Mouse (Mus musculus): ENCODE data around the gene Nipa2. TPM values are rescaled to one million over a fixed set of nuclear protein-coding genes. Genes with fewer than 3 reads are reported as not detected.

Gene Nipa2
- polyA plus RNA-seq, 1 experiment: 24.3 TPM

DNA sequence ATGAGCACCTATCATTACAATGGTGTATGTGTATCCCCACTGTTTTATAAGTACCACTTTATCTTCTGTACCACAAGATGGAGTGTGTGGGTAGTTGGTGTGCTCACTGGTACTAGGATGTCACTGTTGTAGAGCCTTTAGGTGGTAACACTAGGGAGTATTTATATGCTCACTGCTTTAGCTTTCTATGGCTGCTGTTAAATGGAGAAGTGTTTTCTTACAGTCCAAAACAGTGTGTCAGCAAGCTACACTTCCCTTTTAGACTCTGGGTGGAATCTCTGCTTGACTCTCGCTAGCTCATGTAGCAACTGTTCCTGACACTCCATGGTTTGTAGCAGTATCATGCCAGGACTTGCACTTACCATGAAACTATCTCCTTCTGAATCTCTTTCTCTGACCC, 52.8 kb downstream of the Nipa2 start:
- no peak overlapping the region for H3K27ac ChIP-seq (ENCODE audit: insufficient read depth, low read length)
- TF ChIP-seq POLR2A (IDR thresholded peaks at IDR 0.05; ENCODE audit: extremely low read depth, insufficient read depth, low read length) (no peak), CTCF (IDR thresholded peaks at IDR 0.05; ENCODE audit: extremely low read depth, insufficient read depth, low read length) (no peak)

GRCm38 (mm10) chr7:55905449-55905848, 56.8 kb downstream of the Nipa2 start:
- no peak overlapping the region for H3K4me3 ChIP-seq (ENCODE audit: insufficient read depth, low read length)
- no peak for TF ChIP-seq CTCF (IDR thresholded peaks at IDR 0.05; ENCODE audit: extremely low read depth, insufficient read depth, low read length)
- TF ChIP-seq POLR2A (IDR thresholded peaks at IDR 0.05; ENCODE audit: extremely low read depth, insufficient read depth, low read length): no peak
- H3K4me1 ChIP-seq (ENCODE audit: control insufficient read depth, insufficient read depth, low read length): no peaks in the 10 kb centered on the region
- no peak overlapping the region for H3K27ac ChIP-seq (ENCODE audit: insufficient read depth, low read length)

More for the DNA sequence above, 52.8 kb downstream of the Nipa2 start:
- Histone ChIP-seq H3K4me1 (ENCODE audit: control insufficient read depth, insufficient read depth, low read length) (no peaks in the 10 kb centered on the region), H3K4me3 (ENCODE audit: insufficient read depth, low read length) (no peak overlapping the region)

DNA sequence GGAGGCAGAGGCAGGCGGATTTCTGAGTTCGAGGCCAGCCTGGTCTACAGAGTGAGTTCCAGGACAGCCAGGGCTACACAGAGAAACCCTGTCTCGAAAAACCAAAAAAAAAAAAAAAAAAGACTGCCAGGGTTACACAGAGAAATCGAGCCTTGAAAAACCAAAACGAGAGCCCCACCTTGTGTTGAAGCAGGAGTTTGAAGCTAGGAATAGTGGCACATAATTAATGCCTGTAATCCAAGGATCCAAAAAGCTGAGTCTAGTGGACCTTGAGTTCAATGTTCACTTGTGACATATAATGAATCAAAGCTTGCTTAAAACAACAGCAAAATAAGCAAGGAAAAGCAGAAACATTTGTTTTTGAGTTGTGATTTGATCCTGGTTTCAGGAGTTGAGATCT, 58.5 kb downstream of the Nipa2 start:
- no peak for TF ChIP-seq CTCF (IDR thresholded peaks at IDR 0.05; ENCODE audit: extremely low read depth, insufficient read depth, low read length)
- TF ChIP-seq POLR2A (IDR thresholded peaks at IDR 0.05; ENCODE audit: extremely low read depth, insufficient read depth, low read length): no peak
- H3K4me3 ChIP-seq (ENCODE audit: insufficient read depth, low read length): no peak overlapping the region
- H3K4me1 ChIP-seq (ENCODE audit: control insufficient read depth, insufficient read depth, low read length): no peaks in the 10 kb centered on the region
- no peak overlapping the region for H3K27ac ChIP-seq (ENCODE audit: insufficient read depth, low read length)

GRCm38 (mm10) chr7:55891797-55892196, 70.5 kb downstream of the Nipa2 start:
- TF ChIP-seq POLR2A (IDR thresholded peaks at IDR 0.05; ENCODE audit: extremely low read depth, insufficient read depth, low read length) (no peak), CTCF (IDR thresholded peaks at IDR 0.05; ENCODE audit: extremely low read depth, insufficient read depth, low read length) (no peak)
- peak overlapping the region; percentile 82; the same call in 1 of the 2 replicates for H3K27ac ChIP-seq (ENCODE audit: insufficient read depth, low read length)
- no peak overlapping the region for H3K4me3 ChIP-seq (ENCODE audit: insufficient read depth, low read length)
- peaks cover 5% of the 10 kb centered on the region; the same call in 1 of the 2 replicates for H3K4me1 ChIP-seq (ENCODE audit: control insufficient read depth, insufficient read depth, low read length)

- peaks cover 5% of the 10 kb centered on the region; the same call in 1 of the 2 replicates for H3K4me1 ChIP-seq (ENCODE audit: control insufficient read depth, insufficient read depth, low read length)
- no peak overlapping the region for H3K4me3 ChIP-seq (ENCODE audit: insufficient read depth, low read length)
- TF ChIP-seq POLR2A (IDR thresholded peaks at IDR 0.05; ENCODE audit: extremely low read depth, insufficient read depth, low read length): no peak
- no peak for TF ChIP-seq CTCF (IDR thresholded peaks at IDR 0.05; ENCODE audit: extremely low read depth, insufficient read depth, low read length)
- peak overlapping the region; percentile 51; the same call in 1 of the 2 replicates for H3K27ac ChIP-seq (ENCODE audit: insufficient read depth, low read length)
These were observed 71.5 kb downstream of the Nipa2 start for GRCm38 (mm10) chr7:55890731-55891130.

GRCm38 (mm10) chr7:55889996-55890395, 72.3 kb downstream of the Nipa2 start:
- H3K4me3 ChIP-seq (ENCODE audit: insufficient read depth, low read length): no peak overlapping the region
- TF ChIP-seq CTCF (IDR thresholded peaks at IDR 0.05; ENCODE audit: extremely low read depth, insufficient read depth, low read length) (no peak), POLR2A (IDR thresholded peaks at IDR 0.05; ENCODE audit: extremely low read depth, insufficient read depth, low read length) (no peak)
- peaks cover 5% of the 10 kb centered on the region; the same call in 1 of the 2 replicates for H3K4me1 ChIP-seq (ENCODE audit: control insufficient read depth, insufficient read depth, low read length)
- H3K27ac ChIP-seq (ENCODE audit: insufficient read depth, low read length): no peak overlapping the region

- Histone ChIP-seq H3K4me1 (ENCODE audit: control insufficient read depth, insufficient read depth, low read length) (peaks cover 5% of the 10 kb centered on the region; the same call in 1 of the 2 replicates), H3K27ac (ENCODE audit: insufficient read depth, low read length) (no peak overlapping the region), H3K4me3 (ENCODE audit: insufficient read depth, low read length) (no peak overlapping the region)
- TF ChIP-seq POLR2A (IDR thresholded peaks at IDR 0.05; ENCODE audit: extremely low read depth, insufficient read depth, low read length): no peak
- TF ChIP-seq CTCF (IDR thresholded peaks at IDR 0.05; ENCODE audit: extremely low read depth, insufficient read depth, low read length): no peak
These were observed 73.7 kb downstream of the Nipa2 start for GRCm38 (mm10) chr7:55888603-55889002.

Other genes starting within 250 kb of the Nipa2 start
- gene Siglech, start 194.3 kb downstream of the Nipa2 start, polyA plus RNA-seq (2012; rRNA removed): 33.7 and 34.8 TPM in 2 replicates
- gene Tubgcp5, start 168.3 kb downstream of the Nipa2 start, polyA plus RNA-seq (2012; rRNA removed): 19.4 and 20.8 TPM in 2 replicates
- gene Cyfip1, start 120.7 kb downstream of the Nipa2 start, polyA plus RNA-seq (2012; rRNA removed): 50.4 and 57.2 TPM in 2 replicates
- 34.2 and 34.4 TPM in 2 replicates for gene Nipa1, start 57.5 kb upstream of the Nipa2 start, polyA plus RNA-seq (2012; rRNA removed)
- gene Herc2, start 87.7 kb upstream of the Nipa2 start, polyA plus RNA-seq (2012; rRNA removed): 51.7 and 60.1 TPM in 2 replicates

Measured in cortical plate, adult 2 months (tissue).